ENCODE assay signal across 9 mouse cellular contexts in genomic region chr6:115135332-115135649, GRCm38 (mm10). TPM values are rescaled to one million over a fixed set of nuclear protein-coding genes. Genes with fewer than 3 reads are reported as not detected.
DNase-seq lines count a peak whose midpoint lies in the region; ATAC-seq and TF ChIP-seq lines count a peak whose summit lies in the region.
"Had no signal": no experiment of that assay in that cellular context is flagged by ENCODE, and none has a peak within 500 bp of the region (broad histone marks: within the 10 kb centered on the region; RNA-seq: fewer than 3 reads in every experiment).

No protein-coding gene starts in this region.

- peaks cover 2 to 4% of the 10 kb centered on the region in 2 experiments; a peak in 1 of 4 replicates for H3K4me1 ChIP-seq in heart, embryonic 14.5 days (ENCODE audit: control insufficient read depth in 2 of 2, insufficient read depth in 2 of 2, low read length in 2 of 2)
- H3K4me1 ChIP-seq in ES-E14 (ENCODE audit: control insufficient read depth in 2 of 2, insufficient read depth in 2 of 2, low read length in 2 of 2, poor library complexity in 1 of 2), result no peaks in the 10 kb centered on the region
- H3K4me1 ChIP-seq in forebrain, embryonic 13.5 days, result peaks cover 18% of the 10 kb centered on the region
- H3K4me1 ChIP-seq in liver, embryonic 15.5 days (replicated peaks), result peaks cover 12% of the 10 kb centered on the region

- H3K9me3 ChIP-seq in heart, embryonic 14.5 days (ENCODE audit: control insufficient read depth, low read length), result no peaks in the 10 kb centered on the region
- no peaks in the 10 kb centered on the region for H3K9me3 ChIP-seq in ES-E14 (ENCODE audit: control insufficient read depth, insufficient read depth, low read depth, low read length)
- H3K9me3 ChIP-seq in forebrain, embryonic 13.5 days (replicated peaks), result no peaks in the 10 kb centered on the region
- no peaks in the 10 kb centered on the region for H3K9me3 ChIP-seq in liver, embryonic 15.5 days (replicated peaks)

- peak; percentile 47 for ATAC-seq in heart, embryonic 14.5 days (ENCODE audit: insufficient number of reproducible peaks, insufficient read depth, low FRiP score, low read depth)
- ATAC-seq in forebrain, embryonic 13.5 days, result peak; percentile 56
- no peak for ATAC-seq in liver, embryonic 15.5 days (ENCODE audit: insufficient read depth)
- no peak for ATAC-seq in granulocyte monocyte progenitor cell, adult 5-6 weeks (replicated peaks; ENCODE audit: poor library complexity, severe bottlenecking)
- ATAC-seq: Patski had no signal

- H3K27ac ChIP-seq in heart, embryonic 14.5 days (replicated peaks in 1 of 2; ENCODE audit: control insufficient read depth in 1 of 2, insufficient read depth in 1 of 2, low read depth in 2 of 2, low read length in 2 of 2), result no peak overlapping the region
- H3K27ac ChIP-seq in ES-E14 (ENCODE audit: insufficient read depth, low read depth, low read length, poor library complexity, severe bottlenecking), result no peak overlapping the region
- H3K27ac ChIP-seq in forebrain, embryonic 13.5 days, result no peak overlapping the region
- H3K27ac ChIP-seq in liver, embryonic 15.5 days (replicated peaks), result no peak overlapping the region

- DNase-seq in heart, adult 18-20 months, result no peak
- DNase-seq in ES-E14 (ENCODE audit: low read depth, low spot score), result no peak
- no peak for DNase-seq in gastrocnemius, postnatal 4 days (ENCODE audit: low spot score in 2 of 2)
- DNase-seq in gastrocnemius, adult 8-10 months (ENCODE audit: low spot score in 2 of 2), result no peak

- H3K4me2 ChIP-seq in heart, embryonic 14.5 days (ENCODE audit: low read length), result peak overlapping the region; percentile 92
- peak overlapping the region; percentile 84 for H3K4me2 ChIP-seq in forebrain, embryonic 13.5 days
- H3K4me2 ChIP-seq in liver, embryonic 15.5 days, result peak overlapping the region; percentile 77

- WGBS in heart, embryonic 14.5 days, result 4% methylated on average over 27 of the region's 27 CpGs
- 2% methylated on average over 27 of the region's 27 CpGs for WGBS in forebrain, embryonic 13.5 days
- WGBS in liver, embryonic 15.5 days (ENCODE audit: insufficient replicate concordance), result 2% methylated on average over 27 of the region's 27 CpGs

- in situ Hi-C loops in ES-E14 (cut with MboI; ENCODE audit: low sequenced_read_pairs in 2 of 2, unreplicated experiment in 2 of 2), result no loop called here

- H3K9ac ChIP-seq in heart, embryonic 14.5 days (ENCODE audit: low read length), result peak overlapping the region; percentile 59; the same call in 1 of the 2 replicates
- H3K9ac ChIP-seq in ES-E14 (ENCODE audit: insufficient read depth, low read depth, low read length, poor library complexity, severe bottlenecking), result peak overlapping the region; percentile 67; the same call in 1 of the 2 replicates
- H3K9ac ChIP-seq in forebrain, embryonic 13.5 days, result peak overlapping the region; percentile 79
- H3K9ac ChIP-seq in liver, embryonic 15.5 days, result no peak overlapping the region

- H3K27me3 ChIP-seq in heart, embryonic 14.5 days (ENCODE audit: control insufficient read depth, insufficient read depth, low read length), result peaks cover 36% of the 10 kb centered on the region
- peaks cover 18% of the 10 kb centered on the region for H3K27me3 ChIP-seq in forebrain, embryonic 13.5 days
- H3K27me3 ChIP-seq in liver, embryonic 15.5 days, result peaks cover 44% of the 10 kb centered on the region

- peak overlapping the region; percentile 60 to 88 for H3K4me3 ChIP-seq in heart, embryonic 14.5 days (ENCODE audit: control insufficient read depth in 1 of 2, insufficient read depth in 1 of 2, low read depth in 1 of 2, low read length in 2 of 2)
- H3K4me3 ChIP-seq in ES-E14 (ENCODE audit: insufficient read depth in 1 of 2, low read depth in 1 of 2, low read length in 2 of 2, poor library complexity in 1 of 2, severe bottlenecking in 1 of 2), result peak overlapping the region; percentile 76 to 79
- peak overlapping the region; percentile 73 for H3K4me3 ChIP-seq in forebrain, embryonic 13.5 days
- peak overlapping the region; percentile 55 for H3K4me3 ChIP-seq in liver, embryonic 15.5 days (replicated peaks)

- H3K36me3 ChIP-seq in heart, embryonic 14.5 days (ENCODE audit: control insufficient read depth, insufficient read depth, low read length), result no peaks in the 10 kb centered on the region
- no peaks in the 10 kb centered on the region for H3K36me3 ChIP-seq in ES-E14 (ENCODE audit: control insufficient read depth, insufficient read depth, low read length, poor library complexity, severe bottlenecking)
- no peaks in the 10 kb centered on the region for H3K36me3 ChIP-seq in forebrain, embryonic 13.5 days (ENCODE audit: poor library complexity, severe bottlenecking)
- H3K36me3 ChIP-seq in liver, embryonic 15.5 days (replicated peaks), result no peaks in the 10 kb centered on the region

TF ChIP-seq in ES-E14, 5 proteins besides CTCF, POLR2A, EP300 and RAD21:
- TF ChIP-seq ZNF384 (IDR thresholded peaks at IDR 0.05; ENCODE audit: low read depth, low read length), result no peak

RNA-seq across cellular contexts. Expression of gene Syn2, which starts 0.6 kb away (rescaled TPM):
- polyA plus RNA-seq in heart, embryonic 14.5 days (2014; fragmentation: Nextera tagmentation; extraction: Ambion mirVana), result 1.5 and 2.1 TPM in 2 replicates
- 1 to 10 TPM; 4.4 to 5.5 TPM for total RNA-seq in heart, adult 18-20 months (2021)
- 0.04 and 0.16 TPM in 2 replicates for total RNA-seq in ES-E14 (2012; rRNA removed)
- polyA plus RNA-seq in forebrain, embryonic 13.5 days (2015; fragmentation: Nextera tagmentation; extraction: Ambion mirVana), result 15.6 and 18.3 TPM in 2 replicates
- 0.13 TPM in 2 replicates for polyA plus RNA-seq in liver, embryonic 15.5 days (2015; fragmentation: Nextera tagmentation; extraction: Ambion mirVana)
- not detected in 2 replicates for total RNA-seq in granulocyte monocyte progenitor cell, adult 5-6 weeks (2014; fragmentation: Nextera tagmentation)
- total RNA-seq in granulocyte monocyte progenitor cell, adult 5-6 weeks (2017), result not detected in 2 replicates
- 1 to 10 TPM; 2.6 to 3.4 TPM for total RNA-seq in gastrocnemius, postnatal 4 days (2021)
- total RNA-seq in gastrocnemius, adult 8-10 months (2022), result under 1 TPM; 0.13 to 0.70 (median 0.58) TPM

Comparison
In these comparisons a context has a peak if more than half of its experiments do, and no peak if none do; other contexts are left out.
1. ATAC-seq: peak in heart, embryonic 14.5 days (single experiment) and forebrain, embryonic 13.5 days (single experiment); none in liver, embryonic 15.5 days (single experiment) and granulocyte monocyte progenitor cell, adult 5-6 weeks (single experiment).
2. Peak in every context shown above with its lines, with median percentiles within 50 percentile points of each other: H3K4me2 ChIP-seq and H3K4me3 ChIP-seq.